Mouse (Mus musculus): ENCODE data around the gene Sycp2l.
A peak's percentile ranks its signal among the peaks of the same experiment; 100 is the strongest.
"Not testable (repeated sequence)": the region's sequence is repeated elsewhere in the genome, so short reads cannot be mapped to it uniquely, and the experiment has no call there.

Gene Sycp2l

DNA sequence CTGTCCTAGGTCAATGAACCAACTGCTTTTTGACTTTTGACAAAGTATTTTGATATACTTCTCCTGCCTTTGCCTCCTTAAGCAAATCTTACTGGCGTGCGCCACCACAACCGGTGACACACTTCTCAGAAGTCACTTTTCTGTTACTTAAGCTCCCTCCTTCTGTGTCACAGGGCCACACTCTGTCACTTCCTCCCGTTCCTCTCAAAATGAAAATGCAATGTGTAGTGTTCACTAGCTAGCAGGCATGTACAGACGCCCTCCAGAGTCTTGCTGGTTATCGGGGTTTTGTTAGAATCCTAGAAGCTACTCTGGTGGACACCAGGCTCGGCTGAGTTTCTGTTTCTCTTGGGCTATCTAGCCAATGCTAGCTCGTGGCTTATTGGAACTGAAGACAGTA, 14.2 kb downstream of the Sycp2l start:
- no peak for DNase-seq

- DNase-seq, result no peak
These were observed 15.0 kb downstream of the Sycp2l start for GRCm38 (mm10) chr13:41129061-41129460.

DNA sequence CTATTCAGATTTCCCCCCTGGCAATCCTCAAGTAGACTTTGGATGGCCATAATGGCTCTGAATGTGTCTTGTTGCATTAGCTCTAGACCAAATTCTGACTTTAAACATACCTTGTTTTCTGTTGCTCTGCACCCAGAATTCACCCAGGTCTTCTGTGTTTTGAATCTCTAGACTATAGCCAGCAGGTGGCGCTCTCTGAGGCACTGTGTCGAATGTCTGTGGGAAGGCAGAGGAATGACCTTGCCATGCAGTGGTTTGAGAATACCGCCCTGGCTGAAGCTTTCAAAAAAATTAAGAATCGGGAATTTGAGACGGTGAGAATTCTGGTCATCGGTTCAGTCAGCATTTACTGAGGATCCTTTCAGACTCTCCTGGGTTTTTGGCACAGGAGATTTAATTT, 20.8 kb downstream of the Sycp2l start:
- peak; percentile 24 to 65 for DNase-seq

DNA sequence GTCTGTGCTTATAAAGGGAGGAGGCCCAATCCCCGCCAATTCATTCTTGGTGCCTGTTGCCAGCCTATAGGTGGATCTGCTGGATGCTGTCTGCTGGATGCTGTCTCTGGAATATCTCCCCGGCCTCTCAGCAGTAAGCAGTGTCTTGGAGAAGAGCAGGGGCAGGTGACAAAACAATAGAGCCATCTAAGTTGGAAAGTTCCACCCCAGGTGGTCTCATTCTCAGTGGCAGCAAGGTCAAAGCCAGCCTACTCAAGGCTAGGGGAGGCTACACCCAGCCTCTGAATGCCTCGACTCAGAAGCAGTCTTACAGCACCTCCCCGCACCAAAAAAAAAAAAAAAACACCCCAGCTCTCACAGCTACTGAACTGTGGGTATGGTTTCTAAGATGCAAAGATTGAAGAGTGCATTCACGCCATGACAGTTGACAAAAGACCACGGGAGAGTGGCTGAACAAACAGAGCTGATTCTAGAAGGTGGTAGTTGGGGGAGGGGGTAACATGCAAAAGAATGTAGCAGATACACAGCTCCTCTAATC, 31.4 kb downstream of the Sycp2l start:
- no peak for DNase-seq

- DNase-seq, result peak in 1 of 2 experiments; percentile 61
These were observed 32.2 kb downstream of the Sycp2l start for GRCm38 (mm10) chr13:41146271-41146670.

- no peak for DNase-seq
These were observed 39.0 kb downstream of the Sycp2l start for GRCm38 (mm10) chr13:41153146-41153545.

GRCm38 (mm10) chr13:41158426-41158825, 44.3 kb downstream of the Sycp2l start:
- no peak for DNase-seq

- no peak for DNase-seq
These were observed 73.8 kb downstream of the Sycp2l start for GRCm38 (mm10) chr13:41187886-41188285.

DNA sequence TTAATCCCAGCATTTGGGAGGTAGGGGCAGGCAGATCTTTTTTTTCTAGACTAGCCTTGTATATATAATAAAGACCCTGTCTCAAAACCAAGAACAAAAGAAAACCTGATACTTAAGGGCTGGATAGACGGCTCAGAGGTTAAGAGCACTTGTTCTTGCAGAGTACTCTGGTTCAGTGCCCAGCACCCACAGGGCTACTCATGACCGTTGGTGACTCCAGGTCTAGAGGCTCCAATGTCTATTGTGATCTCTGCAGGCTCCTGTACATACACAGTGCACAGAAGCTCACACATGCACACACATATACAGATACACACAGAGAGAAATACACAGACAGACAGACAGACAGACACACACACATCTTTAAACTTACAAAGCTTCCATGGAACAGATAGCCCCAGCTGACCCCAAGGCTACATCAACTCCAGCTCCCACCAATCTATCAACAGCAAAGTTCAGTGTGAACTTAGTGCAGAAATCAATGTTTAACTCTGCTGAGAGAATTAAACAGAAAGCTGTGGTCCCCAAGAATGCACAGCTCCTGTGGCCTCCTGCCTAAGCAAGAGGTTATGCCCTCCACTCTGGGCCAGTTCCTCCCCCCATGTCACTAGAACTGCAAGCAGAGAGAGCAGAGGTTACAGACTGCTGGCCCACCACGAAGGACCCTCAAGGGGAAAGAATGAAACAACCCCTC, 81.7 kb downstream of the Sycp2l start:
- no peak for DNase-seq

- DNase-seq, result no peak
These were observed 86.8 kb downstream of the Sycp2l start for GRCm38 (mm10) chr13:41200861-41201260.

DNA sequence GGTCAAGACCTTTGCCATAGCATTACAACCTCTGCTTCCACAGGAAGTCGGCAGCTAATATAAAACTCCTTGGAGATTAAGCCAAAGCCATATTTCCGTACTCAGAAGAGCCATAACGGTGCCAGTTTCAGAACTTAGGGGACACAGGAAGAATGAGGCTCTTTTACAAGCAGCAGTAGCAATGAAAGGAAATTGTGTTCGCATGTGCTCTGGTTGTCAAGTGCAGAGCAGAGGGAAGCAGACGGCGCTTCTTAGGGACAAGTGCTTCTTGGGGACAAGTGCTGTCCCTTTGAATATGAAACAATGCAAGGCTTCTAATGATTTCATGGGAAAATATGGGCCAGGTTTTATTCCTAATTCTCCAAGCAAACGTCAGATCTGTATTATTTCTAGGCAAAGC, 89.2 kb downstream of the Sycp2l start:
- no peak for DNase-seq

- no peak for DNase-seq
These were observed 89.6 kb downstream of the Sycp2l start for GRCm38 (mm10) chr13:41203691-41204090.

- not testable (repeated sequence) for DNase-seq
These were observed 91.5 kb downstream of the Sycp2l start for GRCm38 (mm10) chr13:41205568-41205967.

DNA sequence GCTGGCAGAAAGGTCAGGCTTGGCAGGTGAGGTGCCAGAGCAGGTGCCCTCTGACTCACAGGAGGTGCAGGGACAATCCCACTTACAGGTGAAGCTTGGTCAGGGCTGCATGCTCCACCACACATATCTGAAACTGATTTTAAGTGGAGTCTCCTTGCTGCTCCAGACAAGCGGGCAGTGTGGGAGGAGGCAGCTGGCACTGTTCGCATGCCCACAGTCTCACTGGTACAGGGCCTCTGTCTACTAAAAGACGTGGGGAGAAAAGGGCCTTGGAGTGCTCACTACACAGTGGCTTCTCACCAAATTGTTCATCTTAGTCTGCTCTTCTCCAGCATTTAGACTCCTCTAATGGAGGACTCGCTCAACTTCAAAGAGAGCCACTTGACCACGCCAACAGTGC, 92.1 kb downstream of the Sycp2l start:
- no peak for DNase-seq

DNA sequence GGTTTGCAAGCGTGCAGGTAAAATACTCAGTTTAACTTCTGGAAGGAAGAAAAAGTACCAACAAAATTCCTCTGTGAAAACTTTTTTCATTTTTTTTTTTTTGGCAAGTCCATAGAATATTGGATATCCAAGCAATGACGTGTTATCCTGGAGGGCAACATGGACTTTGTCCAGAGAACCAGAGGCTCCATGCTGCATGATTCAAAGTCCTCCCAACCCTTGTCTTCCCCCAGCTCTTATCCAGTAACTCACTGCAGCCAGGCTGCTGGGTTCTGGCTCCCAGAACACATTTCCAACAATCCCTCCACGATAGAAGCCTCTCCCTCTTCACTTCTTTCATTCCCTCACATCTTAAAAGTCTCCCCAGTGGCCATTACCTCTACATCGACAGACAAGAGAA, 97.2 kb downstream of the Sycp2l start:
- no peak for DNase-seq

GRCm38 (mm10) chr13:41212558-41213322, 98.6 kb downstream of the Sycp2l start:
- no peak for DNase-seq

DNA sequence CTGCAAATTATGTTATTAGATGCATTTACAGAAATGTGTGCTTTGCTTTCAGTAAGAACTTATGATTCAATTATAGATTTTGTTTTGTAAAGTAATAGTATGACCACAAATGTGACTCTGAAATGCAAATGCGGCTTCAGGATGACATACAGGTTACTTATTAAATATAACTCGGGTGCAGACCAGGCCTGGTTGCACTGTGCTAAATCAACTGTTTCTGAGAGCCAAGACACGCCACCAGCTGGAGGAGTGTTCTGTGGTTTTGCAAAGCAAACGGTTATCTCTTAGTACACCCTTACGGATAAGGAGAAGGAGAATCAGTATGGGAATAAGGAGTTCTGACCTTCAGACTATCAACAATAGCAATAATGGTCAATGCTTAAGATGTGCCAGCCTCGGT, 101.6 kb downstream of the Sycp2l start:
- DNase-seq, result no peak

GRCm38 (mm10) chr13:41216236-41216635, 102.1 kb downstream of the Sycp2l start:
- DNase-seq, result no peak

- no peak for DNase-seq
These were observed 104.9 kb downstream of the Sycp2l start for GRCm38 (mm10) chr13:41219056-41219455.

DNA sequence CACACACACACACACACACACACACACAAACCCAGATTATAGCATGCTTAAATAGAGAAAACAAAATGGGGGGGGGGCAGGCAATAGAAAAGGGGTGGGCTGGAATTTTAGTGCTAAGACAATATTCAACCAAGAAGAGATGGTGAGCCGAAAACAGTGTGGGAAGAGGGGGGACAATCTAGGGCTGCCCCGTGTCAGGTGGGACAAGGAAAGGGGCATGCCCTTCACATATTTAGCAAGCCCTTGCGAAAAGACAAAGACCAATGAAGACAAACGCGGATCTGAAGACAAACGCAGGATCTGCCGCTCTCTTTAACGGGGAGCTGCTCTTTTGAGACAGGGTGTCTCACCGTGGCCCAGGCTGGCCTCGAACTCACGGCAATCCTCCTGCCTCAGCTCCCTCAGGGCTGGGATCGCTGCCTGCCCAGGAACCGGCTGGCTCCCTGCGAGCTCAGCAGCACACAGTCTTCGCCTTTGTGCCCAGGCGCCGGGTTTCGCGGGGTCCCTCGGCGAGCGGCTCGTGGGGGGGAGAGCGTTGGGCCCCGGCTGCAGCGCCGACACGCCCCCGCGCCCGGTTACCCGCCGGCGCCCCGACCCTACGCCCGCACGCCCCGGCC, 105.7 kb downstream of the Sycp2l start:
- no peak for DNase-seq

GRCm38 (mm10) chr13:41220304-41220834, 106.3 kb downstream of the Sycp2l start, which contains the start of gene Elovl2:
Gene Elovl2 (minus strand): TSS chr13:41220405.
- DNase-seq, result peak; percentile 80 to 89

Measured in lung, postnatal 4 days (tissue).